Mouse (Mus musculus): ENCODE data around the gene Nelfb.

The Nelfb gene

DNA sequence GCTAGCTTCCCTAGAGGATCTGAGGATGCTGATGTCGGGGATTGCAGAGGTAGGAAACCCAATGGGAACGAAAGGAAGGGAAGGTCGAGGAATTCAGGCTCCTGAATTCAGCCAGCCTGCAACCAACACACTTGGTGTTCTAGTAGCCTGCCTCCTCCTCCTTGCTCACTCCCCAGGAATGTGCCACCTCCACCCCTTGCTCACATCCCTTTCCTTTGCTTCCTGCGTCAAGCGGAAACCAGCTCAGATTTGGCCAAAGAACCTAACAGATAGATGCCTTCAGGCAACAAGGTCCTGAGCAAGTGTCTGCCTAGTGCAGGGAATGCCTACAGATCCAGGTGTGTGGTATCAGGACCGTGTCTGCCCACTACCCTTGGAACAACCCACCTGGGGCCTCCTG lies 34.7 kb downstream of the Nelfb start:
- no peak for DNase-seq (ENCODE audit: low read depth, low spot score)

DNA sequence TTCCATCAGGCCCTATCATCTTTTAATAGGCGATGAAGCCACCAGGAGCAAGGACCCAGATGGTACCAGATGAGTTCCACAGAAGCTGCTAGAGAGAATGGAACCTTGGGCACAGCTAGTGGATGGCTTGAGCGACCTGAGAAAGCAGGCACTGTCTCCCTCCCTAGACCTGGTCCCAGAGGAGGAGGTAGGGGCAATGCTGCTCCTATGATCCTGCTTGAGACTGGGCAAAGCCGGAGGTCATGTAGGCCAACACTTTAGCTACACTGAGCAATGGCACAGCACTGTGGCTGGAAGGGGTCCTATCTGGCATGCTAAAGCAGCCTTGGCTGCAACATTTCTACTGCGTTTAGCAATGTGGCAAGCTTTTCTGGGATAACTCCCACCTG lies 35.6 kb downstream of the Nelfb start:
- DNase-seq (ENCODE audit: low read depth, low spot score) = no peak

DNA sequence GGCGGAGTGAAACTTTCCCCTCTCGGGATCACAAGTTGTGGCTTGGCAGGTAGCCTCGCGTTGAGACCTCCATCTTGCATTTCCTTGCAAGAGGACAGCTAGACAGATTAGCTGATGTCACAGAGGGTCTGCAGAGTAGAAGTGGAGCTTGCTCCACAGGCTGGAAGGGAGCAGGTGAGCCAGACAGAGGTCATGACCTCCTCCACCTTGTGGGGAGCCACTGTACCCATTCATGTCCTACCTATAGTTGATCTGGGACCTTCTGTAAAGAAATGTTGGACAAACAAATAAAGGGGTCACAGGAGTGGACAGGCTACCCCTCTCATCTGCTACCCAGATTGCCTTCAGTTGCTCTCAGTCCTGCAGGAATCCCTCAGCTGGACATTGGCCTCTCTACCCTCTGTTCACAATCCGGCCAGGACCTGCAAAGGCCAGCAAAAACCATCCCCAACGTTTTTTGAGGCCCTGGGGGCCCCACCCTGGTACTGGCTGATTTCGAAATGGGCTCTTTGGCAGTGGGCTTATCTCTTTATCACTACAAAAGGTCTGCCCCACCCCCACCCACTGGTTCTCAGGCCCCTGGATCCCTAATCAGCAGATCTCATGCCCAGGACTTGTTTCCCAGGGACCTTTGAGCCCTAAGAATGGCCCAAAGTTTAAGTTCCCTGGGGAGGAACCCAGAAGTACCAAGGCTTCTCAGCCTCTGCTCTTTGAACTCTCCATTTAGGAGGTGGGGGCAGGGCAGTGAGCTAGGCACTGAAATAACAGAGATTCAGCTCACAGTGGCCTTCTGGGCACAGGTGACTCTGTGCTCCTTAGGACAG lies 36.2 kb downstream of the Nelfb start:
- DNase-seq (ENCODE audit: low read depth, low spot score) = no peak

DNA sequence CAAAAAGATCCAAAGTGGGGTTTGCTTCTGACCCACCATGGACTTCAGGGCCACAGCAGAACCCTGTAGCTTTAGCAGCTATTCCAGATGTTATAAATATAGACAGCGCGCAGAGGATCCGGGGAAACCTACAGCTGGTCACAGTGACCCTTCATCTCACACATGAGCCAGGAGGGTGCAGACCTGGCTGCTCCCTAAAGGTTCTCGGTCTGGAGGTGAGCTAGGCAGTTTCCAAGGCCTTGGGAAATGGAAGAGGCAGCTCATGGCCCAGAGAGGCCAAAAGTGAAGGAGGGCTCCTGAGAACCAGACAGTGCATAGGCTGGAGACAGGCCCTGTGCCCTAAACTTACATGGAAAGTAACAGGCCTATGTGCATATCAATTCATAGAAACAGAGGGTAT lies 37.5 kb downstream of the Nelfb start:
- no peak for DNase-seq (ENCODE audit: low read depth, low spot score)

DNA sequence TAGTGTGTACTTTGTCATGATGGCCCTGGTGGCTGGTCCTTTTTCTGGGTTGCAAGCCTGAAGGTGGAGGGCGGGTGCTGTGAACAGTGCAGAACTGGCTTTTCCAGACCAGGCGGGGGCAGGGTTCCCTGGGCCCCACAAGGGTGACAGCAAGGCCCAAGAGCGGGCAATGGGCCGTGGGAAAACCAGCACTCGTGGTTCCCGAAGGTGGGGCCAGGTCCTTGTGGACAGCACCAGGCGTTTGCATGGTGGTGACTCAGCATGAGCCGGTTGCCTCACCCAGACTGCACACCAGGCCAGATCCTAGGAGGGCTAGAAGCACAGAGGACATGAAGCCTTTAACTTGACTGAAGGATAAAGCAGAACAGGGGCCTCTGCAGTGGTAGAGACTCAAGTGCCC lies 38.7 kb downstream of the Nelfb start:
- no peak for DNase-seq (ENCODE audit: low read depth, low spot score)

DNA sequence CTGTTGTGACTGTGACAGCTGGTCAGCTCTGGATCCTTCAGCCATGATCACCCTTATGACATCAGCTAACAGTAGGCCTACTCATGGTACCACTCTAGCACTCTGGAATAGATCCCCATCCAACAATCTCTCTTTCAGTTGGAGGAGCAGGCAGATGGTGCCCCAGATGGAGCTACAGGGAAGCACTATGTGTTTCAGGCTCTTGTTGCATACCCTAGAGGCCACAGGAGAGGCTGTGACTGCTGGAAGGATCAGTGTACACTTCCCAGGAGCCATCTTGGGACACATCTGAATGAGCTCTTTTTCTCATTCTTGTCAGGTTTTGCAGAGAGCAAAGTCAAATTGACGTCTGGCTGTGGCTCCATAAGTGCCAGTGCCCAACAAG lies 39.5 kb downstream of the Nelfb start:
- no peak for DNase-seq (ENCODE audit: low read depth, low spot score)

DNA sequence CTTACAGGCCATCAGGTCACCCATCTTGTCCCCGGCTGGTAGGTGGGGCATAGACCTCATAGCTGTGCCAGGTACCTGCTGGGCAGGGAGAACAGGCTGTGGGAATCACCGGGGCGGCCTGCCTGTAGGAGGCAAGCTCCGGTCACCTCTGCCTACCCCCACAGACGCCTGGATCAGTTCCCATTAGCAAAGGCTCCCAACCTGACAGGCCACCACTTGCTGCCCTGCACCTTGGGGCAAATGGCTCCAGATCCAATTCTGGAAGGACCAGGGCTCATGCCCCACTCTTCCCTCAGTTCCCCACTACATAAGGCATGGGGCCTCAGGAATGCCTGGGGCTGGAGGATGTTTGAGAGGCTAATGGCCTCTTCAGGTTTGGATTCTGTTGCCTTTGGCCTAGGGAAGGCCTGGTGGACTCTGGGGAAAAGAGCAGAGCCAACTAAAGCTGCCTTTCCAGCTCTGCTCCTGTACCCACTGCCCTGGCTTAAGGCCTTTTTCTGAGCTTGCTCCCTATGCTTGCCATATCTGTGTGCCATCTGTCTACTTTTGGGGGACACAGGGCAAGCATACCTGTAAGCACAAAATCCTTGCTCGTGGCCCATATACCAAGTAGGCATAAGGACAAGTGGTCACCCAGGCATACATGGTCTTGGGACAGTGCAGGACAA lies 40.1 kb downstream of the Nelfb start:
- no peak for DNase-seq (ENCODE audit: low read depth, low spot score)

DNA sequence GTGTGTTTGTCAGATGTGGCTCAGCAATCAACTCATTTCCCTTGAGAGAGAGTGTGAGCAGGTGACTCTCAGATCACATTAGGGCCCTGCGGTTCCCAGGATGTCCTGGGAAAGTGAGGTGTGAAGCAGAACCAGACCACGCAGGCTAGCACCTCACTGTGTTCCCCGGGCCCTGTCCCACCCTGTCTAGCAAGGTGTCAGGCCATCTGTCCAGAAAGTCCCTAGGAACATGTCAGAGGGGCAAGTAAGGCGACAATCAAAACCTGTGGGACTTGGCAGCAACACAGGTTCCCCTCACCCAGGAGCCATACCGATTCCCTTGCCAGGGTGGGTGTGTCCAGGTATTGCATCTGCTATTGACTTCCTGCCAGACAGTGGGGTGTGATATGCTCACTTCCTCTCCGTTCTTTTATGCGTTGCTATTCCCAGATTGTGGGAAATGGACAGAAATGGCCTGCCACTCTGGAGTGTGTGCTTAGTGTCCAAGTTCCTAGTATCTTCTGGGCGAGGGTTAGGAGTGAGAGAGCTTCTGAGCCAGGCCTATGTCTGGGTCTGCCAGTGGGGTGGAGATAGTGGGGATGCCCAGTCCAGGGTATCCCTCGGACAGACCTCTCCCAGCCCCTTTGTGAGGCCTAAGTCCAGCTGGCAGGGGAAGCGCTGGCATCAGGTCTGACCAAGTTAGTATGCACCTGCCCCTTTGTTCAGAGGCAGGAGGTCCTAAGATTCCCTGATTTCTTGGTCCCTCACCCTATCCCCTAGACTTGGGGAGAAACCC lies 40.8 kb downstream of the Nelfb start:
- DNase-seq (ENCODE audit: low read depth, low spot score) = no peak

DNA sequence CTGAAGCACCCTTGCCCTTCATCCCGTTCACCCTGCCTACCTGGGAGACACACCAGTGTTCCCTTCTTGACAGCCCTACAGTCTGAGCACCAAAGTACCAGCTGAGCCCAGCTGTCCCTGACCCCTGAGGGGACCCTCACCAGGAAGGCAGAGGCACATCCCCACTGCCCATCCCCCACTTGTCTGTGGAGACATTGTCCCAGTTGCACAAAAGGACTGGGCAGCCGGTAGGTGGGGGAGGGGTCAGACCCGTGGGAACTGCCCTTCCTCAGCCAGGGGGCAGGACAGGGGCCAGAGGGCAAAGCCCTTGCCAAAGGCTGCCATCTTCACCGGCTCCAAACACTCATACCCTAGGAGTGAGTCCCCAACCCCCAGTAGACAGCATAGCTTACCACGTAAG lies 41.5 kb downstream of the Nelfb start:
- no peak for DNase-seq (ENCODE audit: low read depth, low spot score)

DNA sequence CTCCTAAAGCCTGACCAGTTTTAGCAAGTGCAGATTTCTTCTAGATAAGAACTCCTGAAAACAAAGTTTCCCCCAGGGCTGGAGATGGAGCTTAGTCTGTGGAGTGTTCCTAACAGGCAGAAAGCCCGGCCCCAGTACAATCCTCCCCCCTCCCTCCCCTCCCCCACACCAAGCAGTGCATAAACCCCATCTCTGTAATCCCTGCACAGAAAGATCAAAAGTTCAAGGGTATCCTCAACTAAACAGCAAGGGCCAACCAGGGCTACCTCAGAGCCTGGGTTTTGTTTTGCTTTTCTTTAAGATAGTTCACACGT lies 42.7 kb downstream of the Nelfb start:
- DNase-seq (ENCODE audit: low read depth, low spot score) = no peak

DNA sequence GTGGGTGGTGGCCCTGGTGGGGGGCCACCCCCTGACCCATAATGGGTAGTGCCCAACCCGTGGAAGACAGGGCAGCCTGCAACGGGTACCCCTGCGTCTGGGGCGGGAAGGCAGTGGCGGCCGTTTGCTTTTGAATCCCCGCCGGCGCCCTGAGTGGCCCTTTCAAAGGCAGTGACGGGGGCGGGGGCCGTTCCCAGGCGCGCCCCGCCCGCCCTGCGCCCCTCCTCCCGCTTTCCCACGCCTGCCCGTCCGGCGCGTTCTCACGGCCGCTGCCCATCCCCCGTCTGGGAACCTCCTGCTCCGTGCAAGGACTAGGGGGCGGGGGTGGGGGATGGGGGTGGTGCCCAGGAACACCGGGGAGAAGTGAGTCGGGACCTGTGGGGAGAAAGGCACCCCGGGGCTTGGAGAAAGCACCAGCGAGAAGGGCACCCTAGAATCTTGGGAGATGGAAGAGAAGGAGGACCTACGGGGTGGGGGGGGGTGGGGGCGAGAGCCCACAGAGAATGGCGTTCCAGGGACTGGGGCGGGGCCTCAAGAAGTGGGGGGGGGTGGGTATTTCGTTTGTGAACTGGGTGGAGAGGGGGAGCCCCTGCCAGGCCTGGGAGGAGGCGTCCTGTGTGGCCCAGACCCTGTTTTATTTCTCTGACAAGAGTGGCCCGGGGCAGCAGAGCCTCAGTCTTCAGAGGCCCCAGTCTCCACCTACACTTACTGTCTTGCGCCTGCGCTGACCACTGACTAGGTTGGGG lies 43.2 kb downstream of the Nelfb start:
- DNase-seq (ENCODE audit: low read depth, low spot score) = no peak

DNA sequence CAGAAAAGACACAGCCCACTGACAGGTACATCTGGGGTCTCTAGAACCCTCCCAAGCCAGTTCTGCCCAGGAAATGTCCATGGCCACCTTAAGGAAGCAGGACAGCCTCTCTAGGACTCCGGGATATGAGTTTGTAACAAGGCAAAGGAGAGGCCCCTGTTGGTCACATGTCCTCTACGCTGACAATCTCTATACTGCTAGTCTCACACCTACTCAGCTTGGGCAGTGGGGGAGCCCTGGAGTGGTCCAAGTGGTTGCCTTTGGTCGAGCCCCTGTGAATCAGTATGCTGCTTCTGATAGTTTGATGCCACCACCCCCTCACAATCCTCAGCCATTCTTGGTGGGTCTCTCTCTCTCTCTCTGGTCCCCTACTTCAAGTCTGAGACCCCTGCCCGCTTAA lies 43.8 kb downstream of the Nelfb start:
- no peak for DNase-seq (ENCODE audit: low read depth, low spot score)

DNA sequence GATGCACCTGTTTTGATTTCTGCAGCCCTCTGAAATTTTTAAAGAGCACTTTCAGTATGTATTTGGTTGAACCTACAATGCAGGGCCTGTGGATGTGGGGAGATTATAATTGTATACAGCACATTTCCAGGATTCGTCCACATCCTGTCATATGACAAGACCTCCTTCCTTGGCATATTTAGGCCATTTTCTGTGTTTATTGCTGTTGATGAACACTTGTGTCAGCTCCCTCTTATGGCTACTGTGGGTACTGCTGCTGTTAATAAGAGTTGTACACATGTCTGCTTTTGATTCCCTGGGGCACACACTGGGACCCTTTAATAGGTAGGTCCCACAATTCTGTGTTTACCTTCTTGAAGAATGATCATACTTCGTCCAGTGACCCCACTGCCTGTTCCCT lies 53.6 kb downstream of the Nelfb start:
- no peak for DNase-seq (ENCODE audit: low read depth, low spot score)

DNA sequence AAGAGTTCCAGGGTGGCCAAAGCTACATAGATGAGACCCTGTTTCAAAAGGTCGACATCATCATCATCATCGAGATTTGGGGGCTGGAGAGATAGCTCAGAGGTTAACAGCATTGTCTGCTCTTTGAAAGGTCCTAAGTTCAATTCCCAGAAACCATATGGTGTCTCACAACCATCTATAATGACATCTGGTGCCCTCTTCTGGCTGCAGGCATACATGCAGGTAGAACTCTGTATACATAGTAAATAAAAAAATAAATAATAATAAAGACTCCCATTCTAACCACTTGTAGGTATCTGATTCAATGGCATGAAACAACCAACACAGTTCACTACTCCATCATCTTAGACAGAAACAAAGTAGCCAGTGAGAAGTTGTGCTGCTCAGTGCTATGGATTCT lies 54.3 kb downstream of the Nelfb start:
- DNase-seq (ENCODE audit: low read depth, low spot score) = no peak

DNA sequence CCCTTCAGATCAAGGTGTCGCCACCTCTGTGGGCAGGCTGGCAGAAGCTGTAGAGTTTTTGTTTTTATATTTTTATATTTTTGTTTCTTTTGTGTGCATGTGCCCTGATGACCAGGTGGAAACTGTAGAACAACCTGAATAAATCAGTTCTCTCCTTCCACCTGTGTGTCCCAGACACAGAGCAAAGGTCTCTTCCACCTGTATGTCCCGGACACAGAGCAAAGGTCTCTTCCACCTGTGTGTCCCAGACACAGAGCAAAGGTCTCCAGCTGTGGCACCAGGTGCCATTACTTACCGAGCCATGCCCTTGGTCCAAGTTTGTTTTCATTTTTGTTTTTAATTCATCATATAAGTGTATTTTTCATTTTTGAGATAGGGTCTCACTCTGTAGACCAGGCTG lies 55.1 kb downstream of the Nelfb start:
- DNase-seq (ENCODE audit: low read depth, low spot score) = no peak

DNA sequence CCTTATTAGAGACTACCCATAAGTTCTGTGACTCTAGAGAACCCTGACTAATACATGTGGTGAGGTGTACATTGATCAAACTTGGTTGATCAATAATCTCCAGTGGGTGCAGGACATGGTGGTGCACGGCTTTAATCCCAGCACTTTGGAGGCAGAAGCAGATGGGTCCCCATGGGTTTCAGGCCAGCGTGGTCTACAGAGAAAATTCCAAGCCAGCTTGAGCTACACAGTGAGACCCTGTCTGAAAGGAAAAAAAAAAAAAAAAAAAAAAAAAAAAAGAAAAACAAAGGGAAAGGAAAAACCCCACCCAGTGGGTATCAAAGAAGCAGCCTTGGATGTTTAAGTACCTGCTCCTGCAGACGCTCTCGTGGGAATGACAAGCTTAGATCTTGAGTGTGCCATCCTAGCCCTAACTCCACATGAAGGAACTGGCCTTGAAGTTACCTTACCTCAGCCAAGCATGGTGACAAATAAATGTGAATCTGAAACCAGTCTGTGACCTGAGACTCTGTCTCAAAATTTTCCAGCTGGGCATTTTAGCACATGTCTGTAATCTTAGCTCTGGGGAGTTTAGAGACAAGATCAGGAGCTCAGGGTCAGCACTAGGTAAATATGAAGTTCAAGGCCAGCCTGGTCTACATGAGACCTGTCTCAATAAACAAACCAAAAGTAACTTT lies 59.9 kb downstream of the Nelfb start:
- no peak for DNase-seq (ENCODE audit: low read depth, low spot score)
